In genomic region chr15:84231721-84232561, GRCm38 (mm10) we compare ENCODE assay signal across 8 mouse cellular contexts. TPM values are rescaled to one million over a fixed set of nuclear protein-coding genes. Genes with fewer than 3 reads are reported as not detected.
DNase-seq lines count a peak whose midpoint lies in the region; ATAC-seq and TF ChIP-seq lines count a peak whose summit lies in the region.

Parvb (plus strand) TSS chr15:84232043.

- peaks cover 26% of the 10 kb centered on the region for H3K4me1 ChIP-seq in forebrain, embryonic 16.5 days (replicated peaks; ENCODE audit: control insufficient read depth, insufficient read depth, low read length)
- H3K4me1 ChIP-seq in lung, adult 2 months (ENCODE audit: control insufficient read depth, insufficient read depth, low read length) = peaks cover 4% of the 10 kb centered on the region; the same call in 1 of the 2 replicates

- TF ChIP-seq CTCF in layer of hippocampus, adult 2 months (conservative IDR thresholded peaks at IDR 0.05) = no peak
- TF ChIP-seq CTCF in lung, adult 2 months (IDR thresholded peaks at IDR 0.05; ENCODE audit: insufficient read depth, low read length) = no peak

- ATAC-seq in forebrain, embryonic 16.5 days = peak; percentile 56
- ATAC-seq in neutrophil, adult 5-6 weeks (ENCODE audit: extremely low read depth, insufficient number of reproducible peaks, low FRiP score, poor library complexity, severe bottlenecking) = no peak
- no peak for ATAC-seq in inflammation-experienced regulatory T-cells, adult 6 months

- H3K9ac ChIP-seq in forebrain, embryonic 16.5 days (replicated peaks; ENCODE audit: low read depth, low read length) = peak within 1 kb of the TSS; percentile 76

- H3K27me3 ChIP-seq in forebrain, embryonic 16.5 days (replicated peaks; ENCODE audit: control insufficient read depth, insufficient read depth, low read length) = no peaks in the 10 kb centered on the region

- peak; percentile 57; the same call in 1 of the 2 replicates for TF ChIP-seq POLR2A in lung, adult 2 months (IDR thresholded peaks at IDR 0.05; ENCODE audit: borderline replicate concordance, extremely low read depth, low read depth, low read length)

- intact Hi-C loops in heart, postnatal 25 days (cut with DNase I) = loop anchor here (2.0 kb wide), 1 partner anchor 29 kb away; no protein-coding TSS in a partner anchor

- peak within 1 kb of the TSS; percentile 48 for H3K4me3 ChIP-seq in forebrain, embryonic 16.5 days (replicated peaks; ENCODE audit: low read length)
- peak within 1 kb of the TSS; percentile 72 for H3K4me3 ChIP-seq in layer of hippocampus, adult 2 months
- H3K4me3 ChIP-seq in lung, adult 2 months (replicated peaks; ENCODE audit: extremely low read depth, low read depth, low read length) = peak within 1 kb of the TSS; percentile 99

- peak within 1 kb of the TSS; percentile 77 for H3K27ac ChIP-seq in forebrain, embryonic 16.5 days (ENCODE audit: low read length)
- peak within 1 kb of the TSS; percentile 97 for H3K27ac ChIP-seq in layer of hippocampus, adult 2 months

- peak; percentile 59 for DNase-seq in NIH3T3 (ENCODE audit: low read depth)
- peak; percentile 68 to 71 for DNase-seq in cerebellum, adult 18-20 months
- peak; percentile 54 for DNase-seq in heart, postnatal 25 days (ENCODE audit: low spot score)
- DNase-seq in layer of hippocampus, adult 2 months (ENCODE audit: low spot score in 2 of 2) = no peak
- DNase-seq in lung, adult 2 months = peak; percentile 59

- under 1% methylated on average over 52 of the region's 53 CpGs for WGBS in forebrain, embryonic 16.5 days
- 2% methylated on average over 53 of the region's 53 CpGs for WGBS in lung, adult 2 months

- H3K4me2 ChIP-seq in forebrain, embryonic 16.5 days (ENCODE audit: low read length) = peak within 1 kb of the TSS; percentile 93

- H3K9me3 ChIP-seq in forebrain, embryonic 16.5 days (ENCODE audit: control insufficient read depth, low read length) = no peaks in the 10 kb centered on the region

- no peaks in the 10 kb centered on the region for H3K36me3 ChIP-seq in forebrain, embryonic 16.5 days (ENCODE audit: control insufficient read depth, insufficient read depth)

RNA-seq across cellular contexts. Expression of gene Parvb, which starts in this region (rescaled TPM):
- polyA plus RNA-seq in forebrain, embryonic 16.5 days (2015; fragmentation: Nextera tagmentation; extraction: Ambion mirVana) = 2.2 and 2.8 TPM in 2 replicates
- total RNA-seq in heart, postnatal 25 days (2021) = 100 to 1,000 TPM; 147 to 154 TPM
- 10 to 100 TPM; 29.9 to 34.0 TPM for total RNA-seq in layer of hippocampus, adult 2 months (2021)
- 39.3 and 47.5 TPM in 2 replicates for polyA plus RNA-seq in lung, adult 2 months (2012; rRNA removed)
- total RNA-seq in neutrophil, adult 5-6 weeks (2017) = 1.8 and 10.5 TPM in 2 replicates
- 1 to 10 TPM in 1 of 3 experiments, under 1 TPM in 1, not detected in 1; 0.89 to 2.1 TPM for polyA plus RNA-seq in inflammation-experienced regulatory T-cells, adult 6 months (2017; shearing (Covaris generic))

Comparison
In these comparisons a context has a peak if more than half of its experiments do, and no peak if none do; other contexts are left out.
1. RNA of gene Parvb (total RNA-seq): 147 to 154 TPM in heart, postnatal 25 days; 29.9 to 34.0 TPM in layer of hippocampus, adult 2 months and 1.8 to 10.5 TPM in neutrophil, adult 5-6 weeks; every median in the first group is over 4 times any median in the second.
2. RNA of gene Parvb (polyA plus RNA-seq): 39.3 to 47.5 TPM in lung, adult 2 months; 2.2 to 2.8 TPM in forebrain, embryonic 16.5 days and 0.89 to 2.1 TPM in inflammation-experienced regulatory T-cells, adult 6 months; every median in the first group is over 10 times any median in the second.
3. DNase-seq: peak in NIH3T3 (single experiment), cerebellum, adult 18-20 months (2 of 2), heart, postnatal 25 days (single experiment) and lung, adult 2 months (single experiment); none in layer of hippocampus, adult 2 months (0 of 2).
4. H3K4me3 ChIP-seq: peak in every context shown above with its lines; median percentile 99 in lung, adult 2 months; 72 in layer of hippocampus, adult 2 months; 48 in forebrain, embryonic 16.5 days.